Mouse (Mus musculus) forebrain, embryonic 16.5 days (tissue): ENCODE results near the gene Zdhhc9. TPM values are rescaled to one million over a fixed set of nuclear protein-coding genes. Genes with fewer than 3 reads are reported as not detected.

Experiments used
- ATAC-seq: fragments of 200-750 bp; cut with Nextera tagmentation; 2 replicates; pipeline ENCODE4 v1.8.0; 2017; ENCODE audit warnings: mild to moderate bottlenecking, moderate library complexity
- H3K27ac ChIP-seq: fragments of 300-500 bp; sonication (generic); 2 replicates; pipeline ENCODE4 v1.5.1; 2014; ENCODE audit warnings: low read length, control low read depth
- H3K27me3 ChIP-seq: fragments of 300-500 bp; sonication (generic); replicated peaks from 2 replicates; pipeline ENCODE4 v1.6.1; 2014; ENCODE audit warnings: low read length; ENCODE audit not compliant: control insufficient read depth, insufficient read depth
- H3K36me3 ChIP-seq: fragments of 300-500 bp; sonication (generic); 2 replicates; pipeline ENCODE4 v1.6.1; 2014; ENCODE audit not compliant: control insufficient read depth, insufficient read depth
- H3K4me1 ChIP-seq: fragments of 300-500 bp; sonication (generic); replicated peaks from 2 replicates; pipeline ENCODE4 v1.6.1; 2014; ENCODE audit warnings: low read length; ENCODE audit not compliant: control insufficient read depth, insufficient read depth
- H3K4me2 ChIP-seq: fragments of 300-500 bp; sonication (generic); 2 replicates; pipeline ENCODE4 v1.6.1; 2014; ENCODE audit warnings: mild to moderate bottlenecking, low read length, control low read depth
- H3K4me3 ChIP-seq: fragments of 300-500 bp; sonication (generic); replicated peaks from 2 replicates; pipeline ENCODE4 v1.5.1; 2014; ENCODE audit warnings: mild to moderate bottlenecking, low read length, control low read depth
- H3K9ac ChIP-seq: fragments of 300-500 bp; sonication (generic); replicated peaks from 2 replicates; pipeline ENCODE4 v1.6.1; 2014; ENCODE audit warnings: low read depth, low read length, control low read depth
- H3K9me3 ChIP-seq: fragments of 300-500 bp; sonication (generic); 2 replicates; pipeline ENCODE4 v1.6.1; 2016; ENCODE audit warnings: low read length; ENCODE audit not compliant: control insufficient read depth
- WGBS: fragments of 180-500 bp; shearing (Covaris S2); extraction: QIAGEN DNeasy Blood & Tissue Kit; methylation state at CpG from one replicate; pipeline ENCODE4 v1.1.7; 2014; 5-methylcytosine and 5-hydroxymethylcytosine counted together
- polyA plus RNA-seq: library from polyadenylated mRNA; unstranded; fragments of >200 nt; fragmentation: Nextera tagmentation; extraction: Ambion mirVana; gene quantifications from 2 replicates; pipeline ENCODE4 v1.2.1, GENCODE M21; 2015

Gene Zdhhc9
- polyA plus RNA-seq, 1 experiment from 2014 or later: 8.9 TPM

DNA sequence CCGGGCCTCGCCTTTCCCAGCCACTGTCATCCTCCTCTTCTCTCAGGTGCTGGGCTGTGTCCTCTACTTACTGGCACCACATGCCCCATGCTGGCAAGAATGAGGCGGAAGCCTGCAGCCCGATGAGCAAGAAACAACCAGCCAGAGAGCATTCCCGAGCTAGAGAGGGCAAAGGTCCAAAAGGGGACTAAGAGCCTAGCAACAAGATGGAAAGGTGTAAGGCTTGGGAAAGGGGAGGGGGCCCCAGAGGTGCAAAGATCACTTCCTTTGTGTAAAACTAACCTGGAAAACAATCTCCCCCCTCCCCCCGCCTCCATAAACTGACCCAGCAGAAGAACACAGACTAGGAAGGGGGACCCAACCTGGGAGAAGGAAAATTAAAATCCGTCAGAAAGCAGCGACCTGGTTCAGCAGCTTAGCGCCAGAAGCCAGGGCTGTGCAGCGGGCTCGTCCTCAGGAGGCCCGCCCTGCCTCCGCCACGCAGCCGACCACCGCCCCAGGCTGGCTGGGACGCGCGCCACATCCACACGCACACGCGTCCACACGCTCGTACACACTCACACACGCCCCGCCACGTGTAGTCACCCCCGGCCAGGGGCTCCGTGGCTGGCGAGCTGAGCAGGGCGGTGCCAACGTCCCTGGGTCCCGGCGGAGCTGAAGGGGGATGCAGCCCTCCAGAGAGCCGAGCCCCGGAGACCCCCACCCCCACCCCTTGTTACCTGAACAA, 754 bp downstream of the Zdhhc9 start:
- Histone ChIP-seq H3K4me3 (peak overlapping the region; percentile 68), H3K4me2 (peak overlapping the region; percentile 58), H3K27ac (peak overlapping the region; percentile 71), H3K27me3 (no peaks in the 10 kb centered on the region), H3K4me1 (peaks cover 12% of the 10 kb centered on the region; the same call in 1 of the 2 replicates), H3K36me3 (no peaks in the 10 kb centered on the region), H3K9ac (peak overlapping the region; percentile 78), H3K9me3 (no peaks in the 10 kb centered on the region)
- WGBS: 21% methylated on average over 34 of the region's 36 CpGs
- ATAC-seq: peak; percentile 80

- Histone ChIP-seq H3K4me1 (peaks cover 12% of the 10 kb centered on the region; the same call in 1 of the 2 replicates), H3K9me3 (no peaks in the 10 kb centered on the region), H3K36me3 (no peaks in the 10 kb centered on the region), H3K27ac (no peak overlapping the region), H3K9ac (no peak overlapping the region), H3K4me3 (no peak overlapping the region), H3K27me3 (no peaks in the 10 kb centered on the region), H3K4me2 (no peak overlapping the region; the same call in 1 of the 2 replicates)
- ATAC-seq: no peak
- WGBS: 63% methylated on average over 6 of the region's 6 CpGs
Measured at GRCm38 (mm10) chrX:48204469-48204868, 4.2 kb downstream of the Zdhhc9 start.

DNA sequence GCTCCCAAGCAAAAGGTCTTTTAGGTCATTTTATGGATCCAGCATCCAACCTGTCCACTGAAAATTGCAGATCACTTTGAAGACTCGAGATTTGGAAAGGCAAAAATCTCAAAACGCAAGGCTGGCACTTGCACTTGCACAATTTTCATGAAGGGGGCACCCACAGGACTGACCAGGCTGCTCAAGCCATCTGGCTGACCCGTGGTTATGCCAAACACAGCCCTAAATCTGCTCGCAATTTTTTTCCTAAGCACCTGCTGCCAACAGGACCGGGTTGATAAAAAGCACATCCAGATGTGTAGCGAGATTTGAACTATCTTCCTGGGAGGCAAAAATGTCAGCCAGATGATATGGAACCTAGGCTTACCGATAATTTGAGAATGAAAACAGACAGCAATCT, 4.9 kb downstream of the Zdhhc9 start:
- peaks cover 12% of the 10 kb centered on the region; the same call in 1 of the 2 replicates for H3K4me1 ChIP-seq
- H3K4me2 ChIP-seq: no peak overlapping the region
- WGBS: 87% methylated on average over 7 of the region's 7 CpGs
- no peak overlapping the region for H3K9ac ChIP-seq
- no peak overlapping the region for H3K4me3 ChIP-seq
- no peak for ATAC-seq
- H3K27me3 ChIP-seq: no peaks in the 10 kb centered on the region
- H3K27ac ChIP-seq: no peak overlapping the region
- H3K9me3 ChIP-seq: no peaks in the 10 kb centered on the region
- H3K36me3 ChIP-seq: no peaks in the 10 kb centered on the region

GRCm38 (mm10) chrX:48202995-48203394, 5.7 kb downstream of the Zdhhc9 start:
- no peak overlapping the region for H3K27ac ChIP-seq
- 86% methylated on average over 4 of the region's 4 CpGs for WGBS
- no peak overlapping the region for H3K9ac ChIP-seq
- H3K4me1 ChIP-seq: peaks cover 12% of the 10 kb centered on the region; the same call in 1 of the 2 replicates
- no peak for ATAC-seq
- no peak overlapping the region for H3K4me3 ChIP-seq
- H3K27me3 ChIP-seq: no peaks in the 10 kb centered on the region
- H3K36me3 ChIP-seq: no peaks in the 10 kb centered on the region
- H3K9me3 ChIP-seq: no peaks in the 10 kb centered on the region
- H3K4me2 ChIP-seq: no peak overlapping the region

DNA sequence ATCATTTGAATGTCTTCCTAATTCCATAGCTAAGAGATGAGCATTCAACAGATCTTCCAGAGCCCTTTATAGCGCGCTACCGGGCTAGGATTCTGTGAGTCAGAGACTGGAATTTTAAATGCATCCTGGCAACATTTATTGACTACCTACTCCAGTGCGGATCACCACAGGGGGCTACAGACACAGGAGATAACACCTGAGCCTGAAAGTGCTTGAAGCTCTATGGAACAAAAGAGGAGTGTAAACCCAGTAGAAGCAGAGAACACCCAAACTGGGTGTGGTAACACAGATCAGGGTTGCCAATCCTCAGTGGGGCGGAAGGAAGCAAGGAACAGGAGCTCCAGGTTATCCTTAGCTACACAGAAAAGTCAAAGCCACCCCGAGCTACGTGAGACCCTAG, 6.2 kb downstream of the Zdhhc9 start:
- H3K4me3 ChIP-seq: no peak overlapping the region
- H3K9ac ChIP-seq: no peak overlapping the region
- no peak for ATAC-seq
- H3K36me3 ChIP-seq: no peaks in the 10 kb centered on the region
- no peaks in the 10 kb centered on the region for H3K27me3 ChIP-seq
- H3K27ac ChIP-seq: no peak overlapping the region
- H3K4me2 ChIP-seq: no peak overlapping the region
- WGBS: 89% methylated on average over 7 of the region's 7 CpGs
- H3K9me3 ChIP-seq: no peaks in the 10 kb centered on the region
- H3K4me1 ChIP-seq: peaks cover 12% of the 10 kb centered on the region; the same call in 1 of the 2 replicates

DNA sequence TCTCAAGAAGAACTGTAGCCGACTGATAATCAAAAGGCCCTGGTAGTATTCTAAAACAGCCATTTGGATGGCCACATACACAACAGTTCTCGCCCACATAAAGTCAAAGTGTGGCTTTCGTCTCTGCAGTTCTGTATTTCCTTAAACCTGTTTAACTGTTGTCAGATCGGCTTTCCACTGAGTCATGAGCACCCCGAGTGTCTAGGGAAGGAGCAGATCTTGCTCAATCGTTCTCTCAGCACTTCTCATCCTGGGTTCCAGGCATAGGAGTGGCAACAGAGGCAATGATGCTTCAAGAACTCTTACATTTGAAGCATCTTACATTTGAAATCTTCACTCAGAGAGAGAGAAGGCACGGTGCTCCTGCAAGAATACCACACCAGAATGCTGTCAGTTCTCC, 6.7 kb downstream of the Zdhhc9 start:
- no peak overlapping the region for H3K4me2 ChIP-seq
- H3K4me3 ChIP-seq: no peak overlapping the region
- H3K9me3 ChIP-seq: no peaks in the 10 kb centered on the region
- ATAC-seq: no peak
- H3K27me3 ChIP-seq: no peaks in the 10 kb centered on the region
- H3K9ac ChIP-seq: no peak overlapping the region
- H3K4me1 ChIP-seq: peaks cover 12% of the 10 kb centered on the region; the same call in 1 of the 2 replicates
- no peak overlapping the region for H3K27ac ChIP-seq
- no peaks in the 10 kb centered on the region for H3K36me3 ChIP-seq
- 86% methylated on average over 7 of the region's 7 CpGs for WGBS

DNA sequence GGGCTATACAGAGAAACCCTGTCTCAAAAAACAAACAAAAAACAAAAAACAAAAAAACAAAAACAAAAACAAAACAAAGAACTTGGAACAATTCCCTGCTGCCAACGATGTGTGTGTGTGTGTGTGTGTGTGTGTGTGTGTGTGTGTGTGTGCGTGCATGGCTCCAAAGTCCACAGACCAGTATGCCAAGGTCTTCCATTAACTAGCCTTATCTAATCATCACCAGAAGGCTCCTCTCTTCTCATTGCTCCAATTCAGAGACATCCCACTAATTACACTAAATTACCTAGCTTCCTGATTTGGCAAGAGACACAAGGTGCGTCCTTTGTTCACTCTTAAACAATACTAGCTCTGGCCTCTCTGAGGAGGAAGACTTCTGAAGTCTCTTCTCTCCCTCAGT, 8.0 kb downstream of the Zdhhc9 start:
- Histone ChIP-seq H3K36me3 (no peaks in the 10 kb centered on the region), H3K4me2 (no peak overlapping the region), H3K9ac (no peak overlapping the region), H3K27ac (no peak overlapping the region), H3K27me3 (no peaks in the 10 kb centered on the region), H3K9me3 (no peaks in the 10 kb centered on the region), H3K4me1 (0 out of 2 replicates have a peak, but pooled peaks cover 5% of the 10 kb centered on the region), H3K4me3 (no peak overlapping the region)
- 82% methylated on average over 2 of the region's 3 CpGs for WGBS
- ATAC-seq: no peak

DNA sequence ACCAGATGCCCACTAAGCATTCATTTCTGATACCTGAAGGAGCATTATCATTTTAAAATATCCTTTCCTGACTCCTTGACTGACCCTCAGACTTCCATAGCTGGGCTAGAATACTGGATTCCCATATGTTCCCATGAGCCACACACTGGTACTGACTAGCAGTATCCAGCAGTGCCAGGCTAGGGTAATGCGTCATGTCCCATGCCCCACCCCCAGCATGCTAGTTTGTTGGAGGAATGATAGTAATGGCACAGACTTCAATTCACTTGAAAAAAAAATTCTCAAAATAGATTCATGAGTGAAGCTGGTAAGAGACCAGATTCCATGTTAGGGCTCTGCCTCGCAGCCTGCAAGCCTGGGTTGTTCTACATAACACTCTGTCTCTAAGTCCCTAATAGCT, 9.7 kb downstream of the Zdhhc9 start:
- Histone ChIP-seq H3K9me3 (no peaks in the 10 kb centered on the region), H3K27me3 (no peaks in the 10 kb centered on the region), H3K36me3 (no peaks in the 10 kb centered on the region), H3K4me2 (no peak overlapping the region), H3K4me3 (no peak overlapping the region), H3K4me1 (no peaks in the 10 kb centered on the region), H3K9ac (no peak overlapping the region), H3K27ac (no peak overlapping the region)
- 86% methylated on average over 2 of the region's 2 CpGs for WGBS
- ATAC-seq: no peak

DNA sequence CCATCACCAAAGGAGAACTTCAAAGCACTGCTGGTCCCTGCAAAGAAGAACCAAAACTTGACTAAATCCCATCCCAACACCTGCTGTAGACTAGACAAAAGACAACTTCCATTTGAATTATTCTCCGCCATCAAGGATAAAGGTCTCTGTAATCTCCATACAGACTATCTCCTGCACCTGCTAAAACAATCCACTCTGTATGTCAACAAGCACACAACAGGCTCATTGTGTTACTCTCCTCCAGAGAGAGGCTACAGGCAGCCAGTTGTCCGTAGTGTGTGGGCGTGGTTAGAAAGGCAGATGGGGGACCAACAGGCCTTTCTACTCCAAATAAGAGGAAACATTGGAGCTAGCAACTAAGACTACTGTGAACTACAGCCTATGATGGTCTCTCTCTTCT, 10.8 kb downstream of the Zdhhc9 start:
- no peaks in the 10 kb centered on the region for H3K9me3 ChIP-seq
- H3K4me1 ChIP-seq: no peaks in the 10 kb centered on the region
- no peaks in the 10 kb centered on the region for H3K36me3 ChIP-seq
- H3K27ac ChIP-seq: no peak overlapping the region
- H3K9ac ChIP-seq: no peak overlapping the region
- no peaks in the 10 kb centered on the region for H3K27me3 ChIP-seq
- WGBS: 76% methylated on average over 3 of the region's 3 CpGs
- H3K4me3 ChIP-seq: no peak overlapping the region
- ATAC-seq: no peak
- H3K4me2 ChIP-seq: no peak overlapping the region
